Mouse (Mus musculus): Measurements from ENCODE around the gene Cd180. TPM values are rescaled to one million over a fixed set of nuclear protein-coding genes. Genes with fewer than 3 reads are reported as not detected.

The Cd180 gene
- polyA plus RNA-seq, 1 experiment from 2014 or later: 0.59 TPM

- Histone ChIP-seq H3K4me1 (ENCODE audit: control insufficient read depth, insufficient read depth, low read length) (no peaks in the 10 kb centered on the region), H3K9ac (replicated peaks; ENCODE audit: low read depth, low read length) (no peak overlapping the region), H3K27ac (ENCODE audit: low read length) (no peak overlapping the region), H3K4me3 (ENCODE audit: low read depth, low read length) (no peak overlapping the region), H3K9me3 (ENCODE audit: control insufficient read depth, low read depth, low read length) (no peaks in the 10 kb centered on the region), H3K36me3 (ENCODE audit: control insufficient read depth, insufficient read depth, low read length) (peaks cover 59% of the 10 kb centered on the region), H3K27me3 (ENCODE audit: control insufficient read depth, insufficient read depth, low read length) (no peaks in the 10 kb centered on the region), H3K4me2 (replicated peaks; ENCODE audit: low read depth, low read length) (no peak overlapping the region)
- 86% methylated on average over 7 of the region's 7 CpGs for WGBS
- ATAC-seq (ENCODE audit: insufficient number of reproducible peaks, insufficient read depth, low FRiP score, low read depth): no peak
These were observed 44.5 kb downstream of the Cd180 start for GRCm38 (mm10) chr13:102737811-102738210.

GRCm38 (mm10) chr13:102739720-102740535 lies 46.6 kb downstream of the Cd180 start:
- Histone ChIP-seq H3K4me3 (ENCODE audit: low read depth, low read length) (no peak overlapping the region), H3K27ac (ENCODE audit: low read length) (no peak overlapping the region), H3K36me3 (ENCODE audit: control insufficient read depth, insufficient read depth, low read length) (peaks cover 56% of the 10 kb centered on the region), H3K9me3 (ENCODE audit: control insufficient read depth, low read depth, low read length) (no peaks in the 10 kb centered on the region), H3K4me2 (replicated peaks; ENCODE audit: low read depth, low read length) (no peak overlapping the region), H3K9ac (replicated peaks; ENCODE audit: low read depth, low read length) (no peak overlapping the region), H3K27me3 (ENCODE audit: control insufficient read depth, insufficient read depth, low read length) (no peaks in the 10 kb centered on the region), H3K4me1 (ENCODE audit: control insufficient read depth, insufficient read depth, low read length) (no peaks in the 10 kb centered on the region)
- no peak for ATAC-seq (ENCODE audit: insufficient number of reproducible peaks, insufficient read depth, low FRiP score, low read depth)
- 88% methylated on average over 13 of the region's 13 CpGs for WGBS

- Histone ChIP-seq H3K36me3 (ENCODE audit: control insufficient read depth, insufficient read depth, low read length) (peaks cover 24% of the 10 kb centered on the region), H3K9me3 (ENCODE audit: control insufficient read depth, low read depth, low read length) (no peaks in the 10 kb centered on the region), H3K4me3 (ENCODE audit: low read depth, low read length) (no peak overlapping the region), H3K9ac (replicated peaks; ENCODE audit: low read depth, low read length) (no peak overlapping the region), H3K4me1 (ENCODE audit: control insufficient read depth, insufficient read depth, low read length) (no peaks in the 10 kb centered on the region), H3K27me3 (ENCODE audit: control insufficient read depth, insufficient read depth, low read length) (no peaks in the 10 kb centered on the region), H3K4me2 (replicated peaks; ENCODE audit: low read depth, low read length) (no peak overlapping the region), H3K27ac (ENCODE audit: low read length) (no peak overlapping the region)
- ATAC-seq (ENCODE audit: insufficient number of reproducible peaks, insufficient read depth, low FRiP score, low read depth): 0 out of 2 replicates have a peak, but pooled peaks have one; percentile 14
- 72% methylated on average over 9 of the region's 9 CpGs for WGBS
These were observed 51.3 kb downstream of the Cd180 start for GRCm38 (mm10) chr13:102744481-102745269.

DNA sequence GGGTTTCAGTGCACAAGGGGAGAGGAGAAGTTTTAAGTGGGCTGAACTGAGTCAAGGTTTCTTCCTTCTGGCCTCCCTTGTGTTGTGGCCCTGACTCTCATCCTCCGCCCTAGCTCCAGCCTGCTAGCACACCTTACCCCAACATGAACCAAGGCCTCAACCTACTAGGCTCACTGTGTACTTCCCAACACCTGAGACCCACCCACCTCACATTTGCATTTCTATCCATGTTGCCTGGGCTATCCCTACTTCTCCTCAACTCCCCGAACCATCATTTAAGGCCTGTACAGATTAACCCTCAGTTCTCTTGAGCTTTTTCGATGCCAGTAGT lies 51.9 kb downstream of the Cd180 start:
- Histone ChIP-seq H3K27ac (ENCODE audit: low read length) (no peak overlapping the region), H3K36me3 (ENCODE audit: control insufficient read depth, insufficient read depth, low read length) (peaks cover 23% of the 10 kb centered on the region; the same call in 1 of the 2 replicates), H3K4me3 (ENCODE audit: low read depth, low read length) (no peak overlapping the region), H3K27me3 (ENCODE audit: control insufficient read depth, insufficient read depth, low read length) (no peaks in the 10 kb centered on the region), H3K4me1 (ENCODE audit: control insufficient read depth, insufficient read depth, low read length) (no peaks in the 10 kb centered on the region), H3K4me2 (replicated peaks; ENCODE audit: low read depth, low read length) (no peak overlapping the region), H3K9me3 (ENCODE audit: control insufficient read depth, low read depth, low read length) (no peaks in the 10 kb centered on the region), H3K9ac (replicated peaks; ENCODE audit: low read depth, low read length) (no peak overlapping the region)
- WGBS: 90% methylated on average over 3 of the region's 3 CpGs
- ATAC-seq (ENCODE audit: insufficient number of reproducible peaks, insufficient read depth, low FRiP score, low read depth): peak; percentile 58; the same call in 1 of the 2 replicates

DNA sequence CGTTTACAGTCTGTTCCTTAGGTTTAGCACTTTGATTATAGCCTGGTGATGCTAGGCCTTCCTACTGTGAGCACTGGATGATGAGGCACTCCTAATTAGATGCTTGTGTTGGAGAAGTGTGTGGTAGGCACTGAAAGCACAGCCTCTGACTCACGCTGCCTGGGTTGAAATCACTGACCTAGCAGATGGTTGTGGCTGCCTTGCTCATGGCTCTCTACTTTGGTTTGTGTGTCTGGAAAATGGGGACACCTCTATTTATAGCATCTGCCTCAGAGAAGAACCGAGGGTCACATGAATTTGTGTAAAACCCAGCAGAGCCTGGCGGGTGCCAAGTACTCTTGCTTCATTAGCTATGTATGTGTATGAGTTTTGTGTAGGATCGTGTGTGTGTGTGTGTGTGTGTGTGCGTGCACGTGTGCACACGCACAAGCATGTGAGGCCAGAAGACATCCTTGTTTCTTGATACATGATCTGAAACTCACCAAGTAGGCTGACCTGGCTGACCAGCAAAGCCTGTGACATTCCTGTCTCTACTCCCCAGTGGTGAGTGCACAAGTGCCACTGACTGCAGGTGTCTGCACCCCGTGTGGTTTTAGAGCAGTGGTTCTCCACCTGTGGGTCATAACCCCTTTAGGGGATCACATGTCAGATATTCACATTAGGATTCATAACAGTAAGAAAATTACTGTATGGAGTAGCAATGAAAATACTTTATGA lies 52.4 kb downstream of the Cd180 start:
- Histone ChIP-seq H3K4me2 (replicated peaks; ENCODE audit: low read depth, low read length) (no peak overlapping the region), H3K9ac (replicated peaks; ENCODE audit: low read depth, low read length) (no peak overlapping the region), H3K4me1 (ENCODE audit: control insufficient read depth, insufficient read depth, low read length) (no peaks in the 10 kb centered on the region), H3K27ac (ENCODE audit: low read length) (no peak overlapping the region), H3K9me3 (ENCODE audit: control insufficient read depth, low read depth, low read length) (no peaks in the 10 kb centered on the region), H3K27me3 (ENCODE audit: control insufficient read depth, insufficient read depth, low read length) (no peaks in the 10 kb centered on the region), H3K4me3 (ENCODE audit: low read depth, low read length) (no peak overlapping the region), H3K36me3 (ENCODE audit: control insufficient read depth, insufficient read depth, low read length) (peaks cover 24% of the 10 kb centered on the region; the same call in 1 of the 2 replicates)
- ATAC-seq (ENCODE audit: insufficient number of reproducible peaks, insufficient read depth, low FRiP score, low read depth): no peak
- whole genome bisulfite sequencing: 88% methylated on average over 9 of the region's 9 CpGs

DNA sequence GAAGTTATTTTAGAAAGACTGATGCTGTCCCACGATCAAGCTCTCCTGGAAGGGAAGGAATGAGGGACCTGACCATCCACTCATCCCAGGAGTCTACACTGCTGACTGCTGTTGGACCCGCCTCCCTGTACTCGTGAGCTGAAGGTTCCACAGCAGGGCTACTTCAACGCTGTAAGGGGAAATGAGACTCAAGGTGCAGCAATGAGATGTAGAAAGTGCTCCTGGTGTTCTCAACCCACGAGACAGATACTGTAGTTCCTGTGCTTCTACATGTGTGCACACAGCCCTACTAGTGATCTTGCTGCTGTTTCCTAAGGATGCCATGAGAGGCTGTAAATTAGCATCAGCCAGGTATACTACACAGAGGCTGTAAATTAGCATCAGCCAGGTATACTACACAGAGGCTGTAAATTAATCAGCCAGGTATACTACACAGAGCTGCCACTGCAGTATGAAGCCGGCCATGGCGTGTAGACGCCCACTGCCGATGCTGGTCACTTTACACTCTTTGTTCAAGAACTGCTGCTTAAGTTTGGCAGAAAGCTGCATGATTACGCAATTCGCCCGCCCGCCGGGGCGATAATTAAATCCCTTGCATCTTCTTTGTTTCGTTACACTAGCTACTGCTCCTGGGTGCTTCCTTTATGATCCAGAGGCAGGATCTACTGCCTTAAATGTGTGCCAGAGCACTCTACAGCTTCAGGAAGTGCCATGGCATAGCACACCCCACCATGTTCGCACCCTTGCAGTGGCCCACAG lies 53.6 kb downstream of the Cd180 start:
- H3K4me1 ChIP-seq (ENCODE audit: control insufficient read depth, insufficient read depth, low read length): no peaks in the 10 kb centered on the region
- ATAC-seq (ENCODE audit: insufficient number of reproducible peaks, insufficient read depth, low FRiP score, low read depth): no peak
- 89% methylated on average over 17 of the region's 17 CpGs for WGBS
- no peaks in the 10 kb centered on the region for H3K27me3 ChIP-seq (ENCODE audit: control insufficient read depth, insufficient read depth, low read length)
- H3K36me3 ChIP-seq (ENCODE audit: control insufficient read depth, insufficient read depth, low read length): peaks cover 19% of the 10 kb centered on the region; the same call in 1 of the 2 replicates
- H3K9ac ChIP-seq (replicated peaks; ENCODE audit: low read depth, low read length): no peak overlapping the region
- H3K27ac ChIP-seq (ENCODE audit: low read length): no peak overlapping the region
- no peak overlapping the region for H3K4me2 ChIP-seq (replicated peaks; ENCODE audit: low read depth, low read length)
- H3K9me3 ChIP-seq (ENCODE audit: control insufficient read depth, low read depth, low read length): no peaks in the 10 kb centered on the region
- H3K4me3 ChIP-seq (ENCODE audit: low read depth, low read length): no peak overlapping the region

GRCm38 (mm10) chr13:102749194-102749593 lies 55.8 kb downstream of the Cd180 start:
- Histone ChIP-seq H3K4me1 (ENCODE audit: control insufficient read depth, insufficient read depth, low read length) (no peaks in the 10 kb centered on the region), H3K4me3 (ENCODE audit: low read depth, low read length) (no peak overlapping the region), H3K9me3 (ENCODE audit: control insufficient read depth, low read depth, low read length) (no peaks in the 10 kb centered on the region), H3K4me2 (replicated peaks; ENCODE audit: low read depth, low read length) (no peak overlapping the region), H3K27ac (ENCODE audit: low read length) (no peak overlapping the region), H3K27me3 (ENCODE audit: control insufficient read depth, insufficient read depth, low read length) (no peaks in the 10 kb centered on the region), H3K36me3 (ENCODE audit: control insufficient read depth, insufficient read depth, low read length) (peaks cover 19% of the 10 kb centered on the region; the same call in 1 of the 2 replicates), H3K9ac (replicated peaks; ENCODE audit: low read depth, low read length) (no peak overlapping the region)
- no peak for ATAC-seq (ENCODE audit: insufficient number of reproducible peaks, insufficient read depth, low FRiP score, low read depth)
- WGBS: 64% methylated on average over 6 of the region's 6 CpGs

DNA sequence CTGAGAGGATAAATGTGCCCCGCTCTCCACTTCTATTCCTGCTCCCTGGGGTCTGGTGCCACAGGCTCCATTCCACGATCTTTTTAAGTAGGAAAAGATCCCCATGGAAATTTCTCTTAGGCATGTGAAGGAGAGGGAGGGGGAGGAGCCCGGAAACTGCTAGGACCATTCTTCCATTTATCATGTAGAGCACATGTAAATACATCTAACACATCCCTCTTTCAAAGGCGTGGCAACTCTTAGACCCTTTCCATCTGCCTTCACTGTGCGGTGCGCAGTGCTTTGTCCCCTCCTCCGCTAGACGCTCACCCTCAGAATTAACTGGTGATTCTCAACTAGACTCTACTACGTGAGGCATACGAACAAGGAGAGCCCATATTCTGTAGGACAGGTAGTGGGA lies 56.5 kb downstream of the Cd180 start:
- 60% methylated on average over 10 of the region's 10 CpGs for whole genome bisulfite sequencing
- H3K36me3 ChIP-seq (ENCODE audit: control insufficient read depth, insufficient read depth, low read length): peaks cover 19% of the 10 kb centered on the region; the same call in 1 of the 2 replicates
- H3K9me3 ChIP-seq (ENCODE audit: control insufficient read depth, low read depth, low read length): no peaks in the 10 kb centered on the region

More for the DNA sequence above, 56.5 kb downstream of the Cd180 start:
- no peak overlapping the region for H3K9ac ChIP-seq (replicated peaks; ENCODE audit: low read depth, low read length)
- no peaks in the 10 kb centered on the region for H3K27me3 ChIP-seq (ENCODE audit: control insufficient read depth, insufficient read depth, low read length)
- no peaks in the 10 kb centered on the region for H3K4me1 ChIP-seq (ENCODE audit: control insufficient read depth, insufficient read depth, low read length)
- no peak overlapping the region for H3K4me3 ChIP-seq (ENCODE audit: low read depth, low read length)
- H3K27ac ChIP-seq (ENCODE audit: low read length): no peak overlapping the region
- H3K4me2 ChIP-seq (replicated peaks; ENCODE audit: low read depth, low read length): no peak overlapping the region
- ATAC-seq (ENCODE audit: insufficient number of reproducible peaks, insufficient read depth, low FRiP score, low read depth): no peak
